Mouse (Mus musculus) heart, embryonic 12.5 days (tissue): ENCODE measurements around the gene Ldhb. TPM values are rescaled to one million over a fixed set of nuclear protein-coding genes. Genes with fewer than 3 reads are reported as not detected.
"Not testable (repeated sequence)": the region's sequence is repeated elsewhere in the genome, so short reads cannot be mapped to it uniquely, and the experiment has no call there.

Experiments
- ATAC-seq: fragments of 200-750 bp; cut with Nextera tagmentation; 2 replicates; pipeline ENCODE4 v1.8.0; 2017; ENCODE audit warnings: moderate TSS enrichment, moderate library complexity; ENCODE audit not compliant: insufficient number of reproducible peaks, low FRiP score
- H3K27ac ChIP-seq: fragments of 300-500 bp; sonication (generic); 2 replicates; pipeline ENCODE4 v1.5.1; 2016; ENCODE audit warnings: mild to moderate bottlenecking, moderate library complexity; ENCODE audit not compliant: poor library complexity, severe bottlenecking
- H3K27me3 ChIP-seq: fragments of 300-500 bp; sonication (generic); replicated peaks from 2 replicates; pipeline ENCODE4 v1.6.1; 2016; ENCODE audit warnings: mild to moderate bottlenecking, moderate library complexity
- H3K36me3 ChIP-seq: fragments of 300-500 bp; sonication (generic); 2 replicates; pipeline ENCODE4 v1.6.1; 2016; ENCODE audit warnings: mild to moderate bottlenecking, moderate library complexity
- H3K4me1 ChIP-seq: fragments of 300-500 bp; sonication (generic); replicated peaks from 2 replicates; pipeline ENCODE4 v1.6.1; 2016; ENCODE audit warnings: mild to moderate bottlenecking
- H3K4me2 ChIP-seq: fragments of 300-500 bp; sonication (generic); 2 replicates; pipeline ENCODE4 v1.6.1; 2016; ENCODE audit warnings: mild to moderate bottlenecking, moderate library complexity
- H3K4me3 ChIP-seq: fragments of 300-500 bp; sonication (generic); 2 replicates; pipeline ENCODE4 v1.5.1; 2016; ENCODE audit warnings: mild to moderate bottlenecking
- H3K9ac ChIP-seq: fragments of 300-500 bp; sonication (generic); 2 replicates; pipeline ENCODE4 v1.6.1; 2016; ENCODE audit warnings: mild to moderate bottlenecking, moderate library complexity
- H3K9me3 ChIP-seq: fragments of 300-500 bp; sonication (generic); replicated peaks from 2 replicates; pipeline ENCODE4 v1.6.1; 2016; ENCODE audit warnings: mild to moderate bottlenecking, moderate library complexity
- WGBS: fragments of 180-500 bp; shearing (Covaris S2); methylation state at CpG from one replicate; pipeline ENCODE4 v1.1.7; 2016; 5-methylcytosine and 5-hydroxymethylcytosine counted together
- polyA plus RNA-seq: library from polyadenylated mRNA; unstranded; fragments of >200 nt; fragmentation: Nextera tagmentation; extraction: Ambion mirVana; gene quantifications from 2 replicates; pipeline ENCODE4 v1.2.1, GENCODE M21; 2016

The Ldhb gene
- polyA plus RNA-seq, 1 experiment from 2014 or later: 777 TPM

GRCm38 (mm10) chr6:142538503-142538902, 30.7 kb upstream of the Ldhb start:
- 62% methylated on average over 17 of the region's 17 CpGs for WGBS
- no peak overlapping the region for H3K9ac ChIP-seq
- no peak for ATAC-seq
- no peaks in the 10 kb centered on the region for H3K27me3 ChIP-seq
- peaks cover 10% of the 10 kb centered on the region for H3K9me3 ChIP-seq
- H3K27ac ChIP-seq: no peak overlapping the region
- H3K4me3 ChIP-seq: no peak overlapping the region
- no peak overlapping the region for H3K4me2 ChIP-seq
- H3K4me1 ChIP-seq: peaks cover 7% of the 10 kb centered on the region; the same call in 1 of the 2 replicates
- no peaks in the 10 kb centered on the region for H3K36me3 ChIP-seq

- Histone ChIP-seq H3K27ac (no peak overlapping the region), H3K27me3 (no peaks in the 10 kb centered on the region), H3K9me3 (peaks cover 10% of the 10 kb centered on the region), H3K9ac (no peak overlapping the region), H3K4me2 (no peak overlapping the region), H3K4me1 (peaks cover 3% of the 10 kb centered on the region; the same call in 1 of the 2 replicates), H3K36me3 (no peaks in the 10 kb centered on the region), H3K4me3 (no peak overlapping the region)
- no peak for ATAC-seq
- 55% methylated on average over 5 of the region's 5 CpGs for WGBS
These were observed 25.7 kb upstream of the Ldhb start for GRCm38 (mm10) chr6:142533412-142533811.

- Histone ChIP-seq H3K9ac (no peak overlapping the region), H3K4me1 (peaks cover 3% of the 10 kb centered on the region; the same call in 1 of the 2 replicates), H3K4me3 (no peak overlapping the region), H3K36me3 (no peaks in the 10 kb centered on the region), H3K9me3 (peaks cover 10% of the 10 kb centered on the region), H3K27me3 (no peaks in the 10 kb centered on the region), H3K4me2 (no peak overlapping the region), H3K27ac (no peak overlapping the region)
- ATAC-seq: no peak
- WGBS: 89% methylated on average over 2 of the region's 2 CpGs
These were observed 24.9 kb upstream of the Ldhb start for GRCm38 (mm10) chr6:142532686-142533085.

GRCm38 (mm10) chr6:142532141-142532540, 24.4 kb upstream of the Ldhb start:
- Histone ChIP-seq H3K4me1 (peaks cover 3% of the 10 kb centered on the region; the same call in 1 of the 2 replicates), H3K4me3 (no peak overlapping the region), H3K9ac (no peak overlapping the region), H3K4me2 (no peak overlapping the region), H3K9me3 (peaks cover 5% of the 10 kb centered on the region), H3K36me3 (no peaks in the 10 kb centered on the region), H3K27ac (no peak overlapping the region), H3K27me3 (no peaks in the 10 kb centered on the region)
- WGBS: 91% methylated on average over 17 of the region's 17 CpGs
- no peak for ATAC-seq

- 59% methylated on average over 5 of the region's 5 CpGs for WGBS
- H3K27ac ChIP-seq: no peak overlapping the region
- H3K4me3 ChIP-seq: no peak overlapping the region
- H3K36me3 ChIP-seq: no peaks in the 10 kb centered on the region
- no peak overlapping the region for H3K4me2 ChIP-seq
- H3K9me3 ChIP-seq: peaks cover 3% of the 10 kb centered on the region
- H3K9ac ChIP-seq: no peak overlapping the region
- no peak for ATAC-seq
- peaks cover 3% of the 10 kb centered on the region; the same call in 1 of the 2 replicates for H3K4me1 ChIP-seq
- H3K27me3 ChIP-seq: no peaks in the 10 kb centered on the region
These were observed 22.6 kb upstream of the Ldhb start for GRCm38 (mm10) chr6:142530378-142530777.

- WGBS: 87% methylated on average over 8 of the region's 8 CpGs
- no peak overlapping the region for H3K4me3 ChIP-seq
- no peak overlapping the region for H3K9ac ChIP-seq
- H3K36me3 ChIP-seq: no peaks in the 10 kb centered on the region
- H3K9me3 ChIP-seq: peaks cover 3% of the 10 kb centered on the region
- H3K27ac ChIP-seq: no peak overlapping the region
- no peak for ATAC-seq
- H3K4me2 ChIP-seq: no peak overlapping the region
- H3K27me3 ChIP-seq: no peaks in the 10 kb centered on the region
- H3K4me1 ChIP-seq: peaks cover 3% of the 10 kb centered on the region; the same call in 1 of the 2 replicates
These were observed 21.9 kb upstream of the Ldhb start for GRCm38 (mm10) chr6:142529680-142530079.

- H3K27me3 ChIP-seq: no peaks in the 10 kb centered on the region
- no peak for ATAC-seq
- H3K36me3 ChIP-seq: no peaks in the 10 kb centered on the region
- no peak overlapping the region for H3K9ac ChIP-seq
- peaks cover 3% of the 10 kb centered on the region; the same call in 1 of the 2 replicates for H3K4me1 ChIP-seq
- WGBS: 32% methylated on average over 1 of the region's 1 CpGs
- H3K27ac ChIP-seq: no peak overlapping the region
- H3K9me3 ChIP-seq: no peaks in the 10 kb centered on the region; the same call in 1 of the 2 replicates
- no peak overlapping the region for H3K4me3 ChIP-seq
- no peak overlapping the region for H3K4me2 ChIP-seq
These were observed 20.3 kb upstream of the Ldhb start for GRCm38 (mm10) chr6:142527931-142528562.

- no peaks in the 10 kb centered on the region for H3K4me1 ChIP-seq
- H3K9me3 ChIP-seq: no peaks in the 10 kb centered on the region
- no peaks in the 10 kb centered on the region for H3K36me3 ChIP-seq
- H3K4me3 ChIP-seq: no peak overlapping the region
- H3K4me2 ChIP-seq: no peak overlapping the region
- WGBS: 11% methylated on average over 4 of the region's 4 CpGs
- peak; percentile 74; the same call in 1 of the 2 replicates for ATAC-seq
- no peak overlapping the region for H3K27ac ChIP-seq
- H3K9ac ChIP-seq: no peak overlapping the region
- no peaks in the 10 kb centered on the region for H3K27me3 ChIP-seq
These were observed 17.0 kb upstream of the Ldhb start for GRCm38 (mm10) chr6:142524635-142525308.

- Histone ChIP-seq H3K4me1 (no peaks in the 10 kb centered on the region), H3K36me3 (no peaks in the 10 kb centered on the region), H3K9me3 (no peaks in the 10 kb centered on the region), H3K4me3 (no peak overlapping the region), H3K4me2 (no peak overlapping the region), H3K27me3 (0 out of 2 replicates have a peak, but pooled peaks cover 3% of the 10 kb centered on the region), H3K27ac (no peak overlapping the region), H3K9ac (no peak overlapping the region)
- 76% methylated on average over 12 of the region's 12 CpGs for WGBS
- ATAC-seq: no peak
These were observed 13.9 kb upstream of the Ldhb start for GRCm38 (mm10) chr6:142521591-142522110.

GRCm38 (mm10) chr6:142519110-142519509, 11.4 kb upstream of the Ldhb start:
- peaks cover 4% of the 10 kb centered on the region; the same call in 1 of the 2 replicates for H3K4me1 ChIP-seq
- 11% methylated on average over 6 of the region's 6 CpGs for WGBS
- H3K4me3 ChIP-seq: no peak overlapping the region
- no peak overlapping the region for H3K27ac ChIP-seq
- no peak overlapping the region for H3K4me2 ChIP-seq
- H3K9ac ChIP-seq: no peak overlapping the region
- no peak for ATAC-seq
- H3K36me3 ChIP-seq: no peaks in the 10 kb centered on the region
- H3K9me3 ChIP-seq: no peaks in the 10 kb centered on the region
- peaks cover 6% of the 10 kb centered on the region for H3K27me3 ChIP-seq

GRCm38 (mm10) chr6:142515379-142515778, 7.6 kb upstream of the Ldhb start:
- H3K4me1 ChIP-seq, H3K4me3 ChIP-seq, H3K9ac ChIP-seq, ATAC-seq, H3K9me3 ChIP-seq, H3K4me2 ChIP-seq, H3K36me3 ChIP-seq, H3K27ac ChIP-seq: not testable (repeated sequence)
- WGBS: 64% methylated on average over 9 of the region's 9 CpGs
- peaks cover 25% of the 10 kb centered on the region for H3K27me3 ChIP-seq
